Mouse (Mus musculus) heart, embryonic 16.5 days (tissue): ENCODE data around the gene Atp8a2. TPM values are rescaled to one million over a fixed set of nuclear protein-coding genes. Genes with fewer than 3 reads are reported as not detected.
A peak's percentile ranks its signal among the peaks of the same experiment; 100 is the strongest.

Experiments
- ATAC-seq: fragments of 200-750 bp; cut with Nextera tagmentation; replicated peaks from 2 replicates; pipeline ENCODE4 v1.8.0; 2017; ENCODE audit warnings: moderate number of reproducible peaks; ENCODE audit not compliant: insufficient read depth, low FRiP score; ENCODE audit errors: extremely low read depth
- H3K27ac ChIP-seq: fragments of 300-500 bp; sonication (generic); 2 replicates; pipeline ENCODE4 v1.5.1; 2014; ENCODE audit warnings: mild to moderate bottlenecking, low read length, control low read depth, moderate library complexity
- H3K27me3 ChIP-seq: fragments of 300-500 bp; sonication (generic); 2 replicates; pipeline ENCODE4 v1.6.1; 2014; ENCODE audit warnings: low read length, mixed read lengths; ENCODE audit not compliant: control insufficient read depth, insufficient read depth
- H3K36me3 ChIP-seq: fragments of 300-500 bp; sonication (generic); 2 replicates; pipeline ENCODE4 v1.6.1; 2014; ENCODE audit not compliant: control insufficient read depth, insufficient read depth
- H3K4me1 ChIP-seq: fragments of 300-500 bp; sonication (generic); 2 replicates; pipeline ENCODE4 v1.6.1; 2014; ENCODE audit warnings: low read length, mixed read lengths; ENCODE audit not compliant: control insufficient read depth, insufficient read depth
- H3K4me2 ChIP-seq: fragments of 300-500 bp; sonication (generic); 2 replicates; pipeline ENCODE4 v1.6.1; 2014; ENCODE audit warnings: low read depth, mild to moderate bottlenecking, control low read depth, low read length
- H3K4me3 ChIP-seq: fragments of 300-500 bp; sonication (generic); 2 replicates; pipeline ENCODE4 v1.5.1; 2014; ENCODE audit warnings: mild to moderate bottlenecking, control low read depth, low read length
- H3K9ac ChIP-seq: fragments of 300-500 bp; sonication (generic); 2 replicates; pipeline ENCODE4 v1.6.1; 2014; ENCODE audit warnings: low read length, control low read depth
- H3K9me3 ChIP-seq: fragments of 300-500 bp; sonication (generic); replicated peaks from 2 replicates; pipeline ENCODE4 v1.6.1; 2016; ENCODE audit warnings: low read length; ENCODE audit not compliant: control insufficient read depth
- WGBS: fragments of 180-500 bp; shearing (Covaris S2); extraction: QIAGEN DNeasy Blood & Tissue Kit; methylation state at CpG from one replicate; pipeline ENCODE4 v1.1.7; 2014; 5-methylcytosine and 5-hydroxymethylcytosine counted together
- polyA plus RNA-seq: library from polyadenylated mRNA; unstranded; fragments of >200 nt; fragmentation: Nextera tagmentation; extraction: Ambion mirVana; gene quantifications from 2 replicates; pipeline ENCODE4 v1.2.1, GENCODE M21; 2015

Gene Atp8a2
- polyA plus RNA-seq, 1 experiment from 2014 or later: 6.1 TPM

DNA sequence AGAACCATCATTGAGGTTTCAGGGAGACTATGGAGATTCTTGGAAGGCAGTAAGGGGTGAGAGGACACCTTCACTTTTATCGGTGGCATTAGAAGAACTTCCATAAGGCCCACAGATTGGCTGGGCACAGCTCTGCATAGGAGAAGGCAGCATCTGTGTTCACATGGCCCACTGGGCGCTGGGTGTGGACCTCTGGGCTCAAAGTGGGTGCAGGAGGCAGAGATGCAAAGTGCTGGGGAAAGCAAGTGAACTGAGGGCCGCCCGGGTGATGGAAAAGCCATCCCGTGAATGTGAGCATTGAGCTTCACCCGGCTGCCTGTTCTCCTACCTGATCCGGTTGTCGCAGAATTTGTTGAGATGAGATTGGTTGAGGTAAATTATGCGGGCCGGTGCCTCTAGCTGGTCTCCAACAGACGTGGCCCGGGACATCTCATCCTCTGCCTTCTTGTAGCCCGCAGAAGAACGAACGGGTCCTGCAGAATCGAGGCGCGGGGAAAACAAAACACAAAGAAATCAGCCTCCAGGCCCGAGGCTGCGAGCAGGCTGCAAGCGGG, 110.6 kb downstream of the Atp8a2 start:
- H3K9ac ChIP-seq: no peak overlapping the region
- 0 out of 2 replicates have a peak, but pooled peaks cover 5% of the 10 kb centered on the region for H3K4me1 ChIP-seq
- no peaks in the 10 kb centered on the region for H3K36me3 ChIP-seq
- peaks cover 2% of the 10 kb centered on the region; the same call in 1 of the 2 replicates for H3K27me3 ChIP-seq
- H3K4me2 ChIP-seq: peak overlapping the region; percentile 65
- 5% methylated on average over 21 of the region's 21 CpGs for WGBS
- H3K9me3 ChIP-seq: no peaks in the 10 kb centered on the region
- peak overlapping the region; percentile 39 for H3K4me3 ChIP-seq
- ATAC-seq: no peak
- no peak overlapping the region for H3K27ac ChIP-seq

DNA sequence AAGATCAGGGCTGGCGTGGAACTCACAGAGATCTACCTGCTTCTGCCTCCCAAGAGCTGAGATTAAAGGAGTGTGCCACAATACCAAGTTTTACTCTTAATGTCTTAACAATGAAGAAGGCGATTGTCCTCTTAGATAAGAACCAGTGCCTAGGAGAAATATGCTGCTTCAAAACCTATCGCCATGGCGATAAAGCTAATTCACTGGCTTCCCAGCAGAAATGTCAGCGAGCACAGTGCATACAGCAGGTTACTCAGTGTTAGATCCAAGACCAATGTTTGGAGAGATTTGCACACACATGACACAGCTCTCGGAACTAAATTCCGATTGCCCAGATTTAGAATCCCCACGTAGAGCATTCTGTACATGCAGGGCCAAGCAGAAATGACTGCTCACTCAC, 114.2 kb downstream of the Atp8a2 start:
- no peaks in the 10 kb centered on the region for H3K36me3 ChIP-seq
- 0 out of 2 replicates have a peak, but pooled peaks cover 5% of the 10 kb centered on the region for H3K4me1 ChIP-seq
- no peak overlapping the region for H3K4me3 ChIP-seq
- H3K4me2 ChIP-seq: no peak overlapping the region
- no peak overlapping the region for H3K9ac ChIP-seq
- ATAC-seq: no peak
- H3K9me3 ChIP-seq: no peaks in the 10 kb centered on the region
- 82% methylated on average over 8 of the region's 8 CpGs for WGBS
- peaks cover 2% of the 10 kb centered on the region; the same call in 1 of the 2 replicates for H3K27me3 ChIP-seq
- no peak overlapping the region for H3K27ac ChIP-seq

DNA sequence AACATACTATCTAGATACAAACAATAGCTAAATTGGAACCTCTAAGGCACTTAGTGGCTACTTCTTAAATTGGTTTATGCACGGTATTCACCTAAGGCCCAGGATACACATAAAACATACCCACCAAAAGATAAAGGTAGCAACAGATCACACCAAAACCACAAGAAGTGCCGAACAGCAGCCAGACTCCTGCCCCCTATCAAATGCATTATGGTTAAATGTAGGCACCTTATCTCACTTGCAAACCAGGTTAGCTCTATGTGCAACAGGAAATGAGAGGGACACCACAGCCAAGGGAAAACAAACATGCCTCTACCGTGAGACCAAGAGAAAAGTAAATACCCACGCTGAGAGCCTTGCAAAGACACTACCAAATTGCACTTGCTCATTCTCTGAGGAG, 124.5 kb downstream of the Atp8a2 start:
- ATAC-seq: no peak
- H3K9ac ChIP-seq: no peak overlapping the region
- no peaks in the 10 kb centered on the region for H3K27me3 ChIP-seq
- no peak overlapping the region for H3K4me2 ChIP-seq
- no peak overlapping the region for H3K4me3 ChIP-seq
- no peaks in the 10 kb centered on the region for H3K36me3 ChIP-seq
- WGBS: 55% methylated on average over 4 of the region's 4 CpGs
- no peaks in the 10 kb centered on the region for H3K4me1 ChIP-seq
- no peaks in the 10 kb centered on the region for H3K9me3 ChIP-seq
- no peak overlapping the region for H3K27ac ChIP-seq

DNA sequence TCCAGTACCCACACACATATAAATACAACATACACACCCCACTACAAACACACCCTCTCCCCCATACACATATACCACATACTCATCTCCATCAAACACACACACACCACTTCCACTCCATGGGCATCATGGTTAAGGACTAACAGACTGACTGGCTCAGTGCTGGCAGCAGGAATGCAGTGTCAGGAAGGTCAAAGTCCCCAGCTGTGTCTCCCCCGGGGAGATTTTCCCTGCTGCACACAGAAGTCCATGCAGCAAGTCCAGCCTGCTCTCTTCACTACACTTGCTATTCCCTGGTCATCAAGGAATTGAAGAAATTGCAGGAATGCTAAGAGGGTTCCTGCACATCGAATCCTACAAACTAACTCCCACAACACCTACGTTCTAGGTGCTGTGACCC, 131.8 kb downstream of the Atp8a2 start:
- WGBS: 51% methylated on average over 3 of the region's 3 CpGs
- Histone ChIP-seq H3K9me3 (no peaks in the 10 kb centered on the region), H3K4me2 (no peak overlapping the region), H3K27ac (no peak overlapping the region), H3K9ac (no peak overlapping the region), H3K4me3 (no peak overlapping the region), H3K4me1 (no peaks in the 10 kb centered on the region), H3K36me3 (no peaks in the 10 kb centered on the region), H3K27me3 (no peaks in the 10 kb centered on the region)
- no peak for ATAC-seq

DNA sequence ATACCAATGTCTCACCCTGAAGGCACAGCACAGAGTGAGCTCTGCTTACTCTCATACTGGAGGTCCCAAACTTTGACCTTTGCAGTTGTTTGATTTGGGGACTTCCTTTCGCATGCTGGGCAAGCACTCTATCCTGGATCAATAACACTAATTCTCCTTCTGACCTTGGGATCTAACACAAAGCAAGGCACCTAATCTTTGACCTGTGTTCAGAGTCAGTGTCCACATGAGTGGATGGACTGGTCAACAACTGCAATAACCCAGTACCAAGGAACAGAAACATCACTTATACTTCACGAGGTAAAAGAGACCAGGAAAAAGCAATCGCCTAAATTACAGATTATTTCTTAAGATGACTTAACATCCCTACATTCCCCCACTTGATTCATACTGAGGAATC, 136.0 kb downstream of the Atp8a2 start:
- 75% methylated on average over 3 of the region's 3 CpGs for WGBS
- no peak overlapping the region for H3K4me2 ChIP-seq
- H3K27ac ChIP-seq: no peak overlapping the region
- H3K4me3 ChIP-seq: no peak overlapping the region
- H3K9me3 ChIP-seq: no peaks in the 10 kb centered on the region
- no peak for ATAC-seq
- no peaks in the 10 kb centered on the region for H3K27me3 ChIP-seq
- no peaks in the 10 kb centered on the region for H3K36me3 ChIP-seq
- H3K4me1 ChIP-seq: no peaks in the 10 kb centered on the region
- H3K9ac ChIP-seq: no peak overlapping the region

DNA sequence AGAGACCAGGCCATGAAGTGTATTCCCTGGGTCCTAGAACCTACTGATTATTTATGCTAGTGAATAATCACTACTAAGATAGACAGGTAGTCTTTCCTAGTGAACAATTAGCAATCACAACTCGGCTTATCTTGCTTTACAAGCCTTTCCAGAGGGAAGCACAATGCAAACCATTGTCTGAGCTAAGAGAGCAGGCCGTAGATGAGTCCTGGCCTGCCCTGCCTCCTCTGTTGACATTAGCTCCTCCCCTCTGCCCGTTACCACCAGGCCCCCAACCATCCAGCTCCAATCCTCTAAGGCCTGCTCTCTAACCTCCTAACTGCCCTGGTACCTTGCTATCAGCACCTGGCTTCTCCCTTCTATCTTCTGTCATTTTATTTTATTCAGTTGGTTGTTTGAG, 138.1 kb downstream of the Atp8a2 start:
- no peak overlapping the region for H3K27ac ChIP-seq
- H3K4me2 ChIP-seq: no peak overlapping the region
- WGBS: 34% methylated on average over 3 of the region's 3 CpGs
- H3K4me1 ChIP-seq: no peaks in the 10 kb centered on the region
- H3K27me3 ChIP-seq: no peaks in the 10 kb centered on the region
- no peak for ATAC-seq
- no peaks in the 10 kb centered on the region for H3K36me3 ChIP-seq
- no peaks in the 10 kb centered on the region for H3K9me3 ChIP-seq
- no peak overlapping the region for H3K4me3 ChIP-seq
- no peak overlapping the region for H3K9ac ChIP-seq

DNA sequence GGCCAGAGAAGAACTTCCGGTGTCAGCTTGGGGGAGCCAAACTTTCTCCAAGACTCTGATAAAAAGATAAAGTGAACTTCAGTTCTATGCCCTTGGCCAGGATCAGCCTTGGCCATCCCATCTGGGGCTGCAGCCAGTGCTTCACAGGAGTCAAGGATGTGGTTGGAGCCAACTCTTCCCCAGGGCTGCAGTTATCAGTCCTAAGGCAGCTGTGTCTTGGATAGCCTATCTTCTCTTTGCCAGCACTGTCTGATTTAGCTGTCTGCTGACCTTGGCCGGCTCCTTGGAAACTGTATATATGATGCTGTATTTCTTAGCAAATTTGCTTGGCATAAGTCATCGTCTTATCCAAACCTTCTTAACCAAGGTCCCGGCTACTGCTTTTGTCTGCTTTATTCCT, 141.7 kb downstream of the Atp8a2 start:
- H3K4me2 ChIP-seq: no peak overlapping the region
- WGBS: 76% methylated on average over 4 of the region's 4 CpGs
- no peaks in the 10 kb centered on the region for H3K9me3 ChIP-seq
- H3K4me3 ChIP-seq: no peak overlapping the region
- no peak overlapping the region for H3K9ac ChIP-seq
- H3K36me3 ChIP-seq: no peaks in the 10 kb centered on the region
- ATAC-seq: no peak
- no peak overlapping the region for H3K27ac ChIP-seq
- no peaks in the 10 kb centered on the region for H3K4me1 ChIP-seq
- H3K27me3 ChIP-seq: no peaks in the 10 kb centered on the region

DNA sequence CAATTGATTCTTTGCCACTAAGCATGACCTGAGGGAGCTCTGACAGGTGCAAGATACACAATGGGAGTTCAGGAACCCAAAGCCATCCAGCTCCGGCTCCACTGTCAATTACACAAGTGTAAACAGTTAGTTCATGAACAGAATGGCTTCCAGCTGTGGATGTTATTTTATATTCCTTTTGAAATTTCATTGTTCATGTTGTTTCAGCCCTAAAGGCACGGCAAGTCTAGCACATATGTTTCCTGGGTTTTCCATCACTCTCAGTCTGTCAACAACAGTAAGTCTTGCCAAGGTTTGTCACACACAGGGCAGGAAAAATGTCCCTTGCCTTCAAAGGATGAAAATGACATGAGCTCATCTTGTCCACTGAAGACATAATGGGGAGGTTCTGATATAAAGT, 166.3 kb downstream of the Atp8a2 start:
- H3K27ac ChIP-seq: no peak overlapping the region
- no peak overlapping the region for H3K9ac ChIP-seq
- no peaks in the 10 kb centered on the region for H3K27me3 ChIP-seq
- H3K36me3 ChIP-seq: no peaks in the 10 kb centered on the region
- peaks cover 8% of the 10 kb centered on the region for H3K4me1 ChIP-seq
- H3K4me2 ChIP-seq: no peak overlapping the region
- 0 out of 2 replicates have a peak, but pooled peaks cover 4% of the 10 kb centered on the region for H3K9me3 ChIP-seq
- 50% methylated on average over 2 of the region's 2 CpGs for WGBS
- no peak for ATAC-seq
- no peak overlapping the region for H3K4me3 ChIP-seq

DNA sequence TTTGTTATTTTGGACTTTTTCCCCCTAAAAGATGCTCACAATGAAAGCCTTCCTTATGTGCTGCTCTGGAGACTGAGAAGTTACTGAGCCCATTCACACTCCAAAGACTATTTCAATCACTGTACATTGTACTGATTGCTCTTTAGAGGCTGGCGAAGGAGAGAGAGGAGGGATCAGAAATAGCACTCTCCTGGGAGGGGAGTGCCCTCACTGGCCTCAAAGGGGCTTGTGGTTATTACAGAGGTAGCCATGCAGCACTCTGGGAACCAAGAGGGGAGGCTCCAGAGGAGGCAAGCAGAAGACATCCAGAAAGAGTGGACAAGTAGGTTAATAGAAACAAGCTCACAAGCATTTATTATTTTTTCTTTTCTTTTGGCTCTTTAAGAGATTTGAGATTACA, 169.8 kb downstream of the Atp8a2 start:
- Histone ChIP-seq H3K27me3 (no peaks in the 10 kb centered on the region), H3K4me2 (peak overlapping the region; percentile 45), H3K4me3 (no peak overlapping the region), H3K4me1 (peaks cover 8% of the 10 kb centered on the region), H3K36me3 (no peaks in the 10 kb centered on the region), H3K9ac (no peak overlapping the region), H3K9me3 (no peaks in the 10 kb centered on the region), H3K27ac (peak overlapping the region; percentile 66)
- WGBS: 26% methylated on average over 1 of the region's 1 CpGs
- no peak; the same call in 1 of the 2 replicates for ATAC-seq
